Mouse (Mus musculus) embryonic facial prominence, embryonic 12.5 days (tissue): ENCODE results near the gene Ccdc155. TPM values are rescaled to one million over a fixed set of nuclear protein-coding genes. Genes with fewer than 3 reads are reported as not detected.
A peak's percentile ranks its signal among the peaks of the same experiment; 100 is the strongest.

ENCODE experiments used
- ATAC-seq: fragments of 200-750 bp; cut with Nextera tagmentation; 2 replicates; pipeline ENCODE4 v1.8.0; 2017; ENCODE audit not compliant: insufficient number of reproducible peaks, insufficient read depth, low FRiP score, low TSS enrichment
- H3K27ac ChIP-seq: fragments of 300-500 bp; sonication (generic); 2 replicates; pipeline ENCODE4 v1.5.1; 2016; ENCODE audit warnings: mild to moderate bottlenecking
- H3K27me3 ChIP-seq: fragments of 300-500 bp; sonication (generic); 2 replicates; pipeline ENCODE4 v1.6.1; 2016; ENCODE audit warnings: mild to moderate bottlenecking, moderate library complexity
- H3K36me3 ChIP-seq: fragments of 300-500 bp; sonication (generic); 2 replicates; pipeline ENCODE4 v1.6.1; 2016; ENCODE audit warnings: mild to moderate bottlenecking
- H3K4me1 ChIP-seq: fragments of 300-500 bp; sonication (generic); 2 replicates; pipeline ENCODE4 v1.6.1; 2016
- H3K4me2 ChIP-seq: fragments of 300-500 bp; sonication (generic); replicated peaks from 2 replicates; pipeline ENCODE4 v1.6.1; 2016; ENCODE audit warnings: mild to moderate bottlenecking, moderate library complexity
- H3K4me3 ChIP-seq: fragments of 300-500 bp; sonication (generic); 2 replicates; pipeline ENCODE4 v1.5.1; 2016; ENCODE audit warnings: mild to moderate bottlenecking
- H3K9ac ChIP-seq: fragments of 300-500 bp; sonication (generic); 2 replicates; pipeline ENCODE4 v1.6.1; 2016; ENCODE audit warnings: mild to moderate bottlenecking, moderate library complexity
- H3K9me3 ChIP-seq: fragments of 300-500 bp; sonication (generic); 2 replicates; pipeline ENCODE4 v1.6.1; 2016; ENCODE audit warnings: mild to moderate bottlenecking, moderate library complexity
- WGBS: fragments of 180-500 bp; shearing (Covaris S2); methylation state at CpG from one replicate; pipeline ENCODE4 v1.1.7; 2016; 5-methylcytosine and 5-hydroxymethylcytosine counted together
- polyA plus RNA-seq: library from polyadenylated mRNA; unstranded; fragments of >200 nt; fragmentation: Nextera tagmentation; extraction: Ambion mirVana; gene quantifications from 2 replicates; pipeline ENCODE4 v1.2.1, GENCODE M21; 2016

The Ccdc155 gene
- polyA plus RNA-seq, 1 experiment from 2014 or later = 1.7 TPM

GRCm38 (mm10) chr7:45150321-45150720 lies 54.4 kb downstream of the Ccdc155 start:
- Histone ChIP-seq H3K36me3 (peaks cover 30% of the 10 kb centered on the region), H3K9me3 (no peaks in the 10 kb centered on the region), H3K4me1 (peaks cover 16% of the 10 kb centered on the region), H3K4me3 (no peak overlapping the region), H3K4me2 (no peak overlapping the region), H3K27me3 (no peaks in the 10 kb centered on the region), H3K27ac (no peak overlapping the region), H3K9ac (peak overlapping the region; percentile 32; the same call in 1 of the 2 replicates)
- ATAC-seq = no peak
- WGBS = 40% methylated on average over 4 of the region's 4 CpGs

- H3K27ac ChIP-seq = no peak overlapping the region
- WGBS = 55% methylated on average over 6 of the region's 6 CpGs
Observed at GRCm38 (mm10) chr7:45149545-45149944, 55.1 kb downstream of the Ccdc155 start.

GRCm38 (mm10) chr7:45148534-45149098 lies 56.1 kb downstream of the Ccdc155 start:
- H3K27me3 ChIP-seq = no peaks in the 10 kb centered on the region
- peaks cover 15% of the 10 kb centered on the region for H3K4me1 ChIP-seq
- no peak overlapping the region for H3K4me3 ChIP-seq
- H3K4me2 ChIP-seq = no peak overlapping the region
- H3K36me3 ChIP-seq = peaks cover 45% of the 10 kb centered on the region
- ATAC-seq = no peak
- H3K9me3 ChIP-seq = no peaks in the 10 kb centered on the region
- no peak overlapping the region for H3K9ac ChIP-seq
- WGBS = 62% methylated on average over 4 of the region's 4 CpGs
- H3K27ac ChIP-seq = no peak overlapping the region

More at GRCm38 (mm10) chr7:45149545-45149944, 55.1 kb downstream of the Ccdc155 start:
- Histone ChIP-seq H3K9ac (no peak overlapping the region), H3K4me2 (no peak overlapping the region), H3K27me3 (no peaks in the 10 kb centered on the region), H3K9me3 (no peaks in the 10 kb centered on the region), H3K36me3 (peaks cover 36% of the 10 kb centered on the region), H3K4me3 (no peak overlapping the region), H3K4me1 (peaks cover 16% of the 10 kb centered on the region)
- no peak for ATAC-seq

- peaks cover 52% of the 10 kb centered on the region for H3K36me3 ChIP-seq
Observed at GRCm38 (mm10) chr7:45147899-45148298, 56.8 kb downstream of the Ccdc155 start.

GRCm38 (mm10) chr7:45147267-45147666 lies 57.4 kb downstream of the Ccdc155 start:
- peaks cover 11% of the 10 kb centered on the region; the same call in 1 of the 2 replicates for H3K4me1 ChIP-seq
- WGBS = 93% methylated on average over 11 of the region's 11 CpGs
- H3K27ac ChIP-seq = no peak overlapping the region
- H3K27me3 ChIP-seq = no peaks in the 10 kb centered on the region
- no peaks in the 10 kb centered on the region for H3K9me3 ChIP-seq
- H3K4me3 ChIP-seq = no peak overlapping the region
- H3K36me3 ChIP-seq = peaks cover 59% of the 10 kb centered on the region
- no peak overlapping the region for H3K4me2 ChIP-seq
- no peak overlapping the region for H3K9ac ChIP-seq
- ATAC-seq = no peak

More at GRCm38 (mm10) chr7:45147899-45148298, 56.8 kb downstream of the Ccdc155 start:
- Histone ChIP-seq H3K9ac (no peak overlapping the region), H3K4me1 (peaks cover 11% of the 10 kb centered on the region; the same call in 1 of the 2 replicates), H3K4me3 (no peak overlapping the region), H3K27ac (no peak overlapping the region), H3K27me3 (no peaks in the 10 kb centered on the region), H3K9me3 (no peaks in the 10 kb centered on the region), H3K4me2 (no peak overlapping the region)
- WGBS = 91% methylated on average over 11 of the region's 11 CpGs
- no peak for ATAC-seq

GRCm38 (mm10) chr7:45145460-45145859 lies 59.2 kb downstream of the Ccdc155 start:
- Histone ChIP-seq H3K27me3 (no peaks in the 10 kb centered on the region), H3K4me3 (no peak overlapping the region), H3K4me2 (no peak overlapping the region), H3K9ac (no peak overlapping the region), H3K4me1 (0 out of 2 replicates have a peak, but pooled peaks cover under 1% of the 10 kb centered on the region), H3K36me3 (peaks cover 62% of the 10 kb centered on the region), H3K9me3 (no peaks in the 10 kb centered on the region), H3K27ac (no peak overlapping the region)
- WGBS = 98% methylated on average over 8 of the region's 8 CpGs
- ATAC-seq = no peak

- no peak overlapping the region for H3K4me3 ChIP-seq
- H3K36me3 ChIP-seq = peaks cover 62% of the 10 kb centered on the region
- no peak overlapping the region for H3K9ac ChIP-seq
- H3K27ac ChIP-seq = no peak overlapping the region
- no peaks in the 10 kb centered on the region for H3K4me1 ChIP-seq
- H3K27me3 ChIP-seq = no peaks in the 10 kb centered on the region
- H3K4me2 ChIP-seq = no peak overlapping the region
- 84% methylated on average over 13 of the region's 13 CpGs for WGBS
- no peaks in the 10 kb centered on the region for H3K9me3 ChIP-seq
- no peak for ATAC-seq
Observed at GRCm38 (mm10) chr7:45144368-45145174, 60.1 kb downstream of the Ccdc155 start.

- H3K4me3 ChIP-seq = no peak overlapping the region
- no peak for ATAC-seq
- no peaks in the 10 kb centered on the region for H3K4me1 ChIP-seq
- H3K9me3 ChIP-seq = no peaks in the 10 kb centered on the region
- no peak overlapping the region for H3K4me2 ChIP-seq
- WGBS = 86% methylated on average over 5 of the region's 5 CpGs
- H3K36me3 ChIP-seq = peaks cover 47% of the 10 kb centered on the region
- H3K27me3 ChIP-seq = no peaks in the 10 kb centered on the region
- H3K9ac ChIP-seq = no peak overlapping the region
- no peak overlapping the region for H3K27ac ChIP-seq
Observed at GRCm38 (mm10) chr7:45141914-45142313, 62.8 kb downstream of the Ccdc155 start.

GRCm38 (mm10) chr7:45141319-45141718 lies 63.4 kb downstream of the Ccdc155 start:
- 90% methylated on average over 3 of the region's 3 CpGs for WGBS
- H3K27me3 ChIP-seq = no peaks in the 10 kb centered on the region
- H3K27ac ChIP-seq = no peak overlapping the region
- ATAC-seq = no peak
- H3K36me3 ChIP-seq = peaks cover 42% of the 10 kb centered on the region
- no peaks in the 10 kb centered on the region for H3K9me3 ChIP-seq
- H3K4me3 ChIP-seq = no peak overlapping the region
- no peak overlapping the region for H3K9ac ChIP-seq
- no peaks in the 10 kb centered on the region for H3K4me1 ChIP-seq
- H3K4me2 ChIP-seq = no peak overlapping the region

GRCm38 (mm10) chr7:45139904-45140723 lies 64.6 kb downstream of the Ccdc155 start:
- Histone ChIP-seq H3K4me2 (no peak overlapping the region), H3K9ac (no peak overlapping the region), H3K27ac (no peak overlapping the region), H3K4me1 (peaks cover 7% of the 10 kb centered on the region; the same call in 1 of the 2 replicates), H3K27me3 (peaks cover 7% of the 10 kb centered on the region; the same call in 1 of the 2 replicates), H3K9me3 (no peaks in the 10 kb centered on the region), H3K4me3 (no peak overlapping the region), H3K36me3 (peaks cover 31% of the 10 kb centered on the region)
- ATAC-seq = no peak
- WGBS = 76% methylated on average over 8 of the region's 8 CpGs

GRCm38 (mm10) chr7:45138403-45138802 lies 66.3 kb downstream of the Ccdc155 start:
- H3K4me3 ChIP-seq = no peak overlapping the region
- H3K9ac ChIP-seq = 0 out of 2 replicates have a peak overlapping the region, but pooled peaks have one; percentile 0
- WGBS = 82% methylated on average over 1 of the region's 1 CpGs
- H3K27me3 ChIP-seq = peaks cover 13% of the 10 kb centered on the region; the same call in 1 of the 2 replicates
- ATAC-seq = no peak
- no peak overlapping the region for H3K27ac ChIP-seq
- no peaks in the 10 kb centered on the region for H3K9me3 ChIP-seq
- H3K36me3 ChIP-seq = peaks cover 14% of the 10 kb centered on the region
- no peak overlapping the region for H3K4me2 ChIP-seq
- H3K4me1 ChIP-seq = peaks cover 7% of the 10 kb centered on the region; the same call in 1 of the 2 replicates
